7 mouse cellular contexts compared by ENCODE assay signal in genomic region chr13:40731179-40731841, GRCm38 (mm10). TPM values are rescaled to one million over a fixed set of nuclear protein-coding genes. Genes with fewer than 3 reads are reported as not detected.
DNase-seq lines count a peak whose midpoint lies in the region; ATAC-seq and TF ChIP-seq lines count a peak whose summit lies in the region.

No protein-coding gene starts in this region.

- WGBS in forebrain, embryonic 12.5 days = under 1% methylated on average over 61 of the region's 74 CpGs
- WGBS in lung, embryonic 16.5 days = 0% methylated on average over 56 of the region's 74 CpGs
- WGBS in stomach, postnatal 0 days = under 1% methylated on average over 67 of the region's 74 CpGs

- H3K36me3 ChIP-seq in C2C12 (ENCODE audit: control insufficient read depth, insufficient read depth) = no peaks in the 10 kb centered on the region
- no peaks in the 10 kb centered on the region for H3K36me3 ChIP-seq in forebrain, embryonic 12.5 days (replicated peaks)
- H3K36me3 ChIP-seq in lung, embryonic 16.5 days (ENCODE audit: control insufficient read depth, insufficient read depth, low read length) = no peaks in the 10 kb centered on the region
- H3K36me3 ChIP-seq in stomach, postnatal 0 days (ENCODE audit: control insufficient read depth, insufficient read depth, low read length) = 0 out of 2 replicates have a peak, but pooled peaks cover 2% of the 10 kb centered on the region

- peak; percentile 42 for TF ChIP-seq EP300 in stomach, postnatal 0 days (optimal IDR thresholded peaks at IDR 0.05)

- no peak for TF ChIP-seq CTCF in C2C12 (IDR thresholded peaks at IDR 0.05; ENCODE audit: control insufficient read depth, insufficient read depth, insufficient read length)
- TF ChIP-seq CTCF in stomach, postnatal 0 days (IDR thresholded peaks at IDR 0.05; ENCODE audit: low read depth) = no peak

- H3K9me3 ChIP-seq in forebrain, embryonic 12.5 days = no peaks in the 10 kb centered on the region
- H3K9me3 ChIP-seq in lung, embryonic 16.5 days (ENCODE audit: control insufficient read depth, low read length) = no peaks in the 10 kb centered on the region
- H3K9me3 ChIP-seq in stomach, postnatal 0 days (ENCODE audit: control insufficient read depth, low read length) = no peaks in the 10 kb centered on the region

- H3K4me1 ChIP-seq in forebrain, embryonic 12.5 days = peaks cover 29% of the 10 kb centered on the region
- peaks cover 16% of the 10 kb centered on the region for H3K4me1 ChIP-seq in lung, embryonic 16.5 days (replicated peaks; ENCODE audit: control insufficient read depth, insufficient read depth, low read length)
- no peaks in the 10 kb centered on the region for H3K4me1 ChIP-seq in stomach, postnatal 0 days (replicated peaks; ENCODE audit: control insufficient read depth, insufficient read depth)

- peak; percentile 50 for ATAC-seq in forebrain, embryonic 12.5 days (ENCODE audit: low FRiP score)
- ATAC-seq in inflammation-experienced regulatory T-cells, adult 6 months = peak; percentile 19
- peak; percentile 82 for ATAC-seq in lung, embryonic 16.5 days (ENCODE audit: low read depth)
- ATAC-seq in stomach, postnatal 0 days (ENCODE audit: low FRiP score, low TSS enrichment) = peak; percentile 83

- H3K27me3 ChIP-seq in C2C12 (ENCODE audit: control insufficient read depth, insufficient read depth, insufficient read length) = peaks cover 55% of the 10 kb centered on the region
- peaks cover 90% of the 10 kb centered on the region for H3K27me3 ChIP-seq in forebrain, embryonic 12.5 days
- peaks cover 77% of the 10 kb centered on the region for H3K27me3 ChIP-seq in lung, embryonic 16.5 days (ENCODE audit: control insufficient read depth, insufficient read depth, low read depth, low read length)
- peaks cover 19% of the 10 kb centered on the region; the same call in 1 of the 2 replicates for H3K27me3 ChIP-seq in stomach, postnatal 0 days (ENCODE audit: control insufficient read depth, insufficient read depth, low read length)

- H3K27ac ChIP-seq in forebrain, embryonic 12.5 days = peak overlapping the region; percentile 69
- no peak overlapping the region for H3K27ac ChIP-seq in lung, embryonic 16.5 days (ENCODE audit: low read length)
- peak overlapping the region; percentile 91 for H3K27ac ChIP-seq in stomach, postnatal 0 days (replicated peaks)

- no peaks in the 10 kb centered on the region for H3K79me3 ChIP-seq in C2C12 (ENCODE audit: low read depth)

- H3K4me2 ChIP-seq in forebrain, embryonic 12.5 days = peak overlapping the region; percentile 70
- peak overlapping the region; percentile 83 for H3K4me2 ChIP-seq in lung, embryonic 16.5 days (ENCODE audit: low read depth, low read length)
- H3K4me2 ChIP-seq in stomach, postnatal 0 days (replicated peaks; ENCODE audit: low read depth) = peak overlapping the region; percentile 70

- DNase-seq in 3T3-L1 (ENCODE audit: low read depth, low spot score) = peak; percentile 67
- peak; percentile 78 for DNase-seq in stomach, postnatal 0 days (ENCODE audit: low spot score)
- DNase-seq in thymus, postnatal 10 days (ENCODE audit: low spot score in 2 of 2) = no peak

- peak overlapping the region; percentile 49; the same call in 1 of the 2 replicates for H3K9ac ChIP-seq in forebrain, embryonic 12.5 days
- peak overlapping the region; percentile 58 for H3K9ac ChIP-seq in lung, embryonic 16.5 days (ENCODE audit: low read length)
- H3K9ac ChIP-seq in stomach, postnatal 0 days (ENCODE audit: low read length) = peak overlapping the region; percentile 66

- H3K79me2 ChIP-seq in C2C12 (ENCODE audit: control insufficient read depth, insufficient read depth) = no peaks in the 10 kb centered on the region

- H3ac ChIP-seq in C2C12 (ENCODE audit: control insufficient read depth, insufficient read length, low read depth) = peak overlapping the region; percentile 80

- H3K4me3 ChIP-seq in C2C12 (ENCODE audit: insufficient read depth, poor library complexity, severe bottlenecking) = peak overlapping the region; percentile 21
- peak overlapping the region; percentile 45 for H3K4me3 ChIP-seq in forebrain, embryonic 12.5 days (replicated peaks)
- H3K4me3 ChIP-seq in lung, embryonic 16.5 days (ENCODE audit: low read length) = peak overlapping the region; percentile 59
- H3K4me3 ChIP-seq in stomach, postnatal 0 days (ENCODE audit: low read depth, low read length) = peak overlapping the region; percentile 60

TF ChIP-seq in C2C12, 6 proteins besides CTCF, POLR2A, EP300 and RAD21:
- TF ChIP-seq MYOG (IDR thresholded peaks at IDR 0.05; ENCODE audit: control insufficient read depth, extremely low read depth, insufficient read length) (no peak), MYOD1 (IDR thresholded peaks at IDR 0.05; ENCODE audit: control insufficient read depth, insufficient read length, low read depth) (no peak), CEBPB (IDR thresholded peaks at IDR 0.05; ENCODE audit: low read depth) (no peak), USF1 (IDR thresholded peaks at IDR 0.05; ENCODE audit: low read depth) (no peak), FOSL1 (IDR thresholded peaks at IDR 0.05; ENCODE audit: insufficient read depth, low read length, poor library complexity, severe bottlenecking) (no peak), MAX (IDR thresholded peaks at IDR 0.05) (no peak)

RNA-seq across cellular contexts. Expression of gene Tfap2a, which starts 6.9 kb away (rescaled TPM):
- 0.89 TPM for polyA plus RNA-seq in C2C12 (2012; fragmentation: generic; extraction: Trizol)
- 1.6 and 2.0 TPM in 2 replicates for polyA plus RNA-seq in forebrain, embryonic 12.5 days (2016; fragmentation: Nextera tagmentation; extraction: Ambion mirVana)
- polyA plus RNA-seq in inflammation-experienced regulatory T-cells, adult 6 months (2017; shearing (Covaris generic)) = not detected
- polyA plus RNA-seq in lung, embryonic 16.5 days (2015; fragmentation: Nextera tagmentation; extraction: Ambion mirVana) = 0.10 and 0.34 TPM in 2 replicates
- polyA plus RNA-seq in stomach, postnatal 0 days (2015; fragmentation: Nextera tagmentation; extraction: Ambion mirVana) = 3.4 and 3.7 TPM in 2 replicates

Comparison
In these comparisons a context has a peak if more than half of its experiments do, and no peak if none do; other contexts are left out.
1. DNase-seq: peak in 3T3-L1 (single experiment) and stomach, postnatal 0 days (single experiment); none in thymus, postnatal 10 days (0 of 2).
2. ATAC-seq: peak in every context shown above with its lines; median percentile 83 in stomach, postnatal 0 days; 82 in lung, embryonic 16.5 days; 50 in forebrain, embryonic 12.5 days; 19 in inflammation-experienced regulatory T-cells, adult 6 months.
3. Peak in every context shown above with its lines, with median percentiles within 50 percentile points of each other: H3K4me3 ChIP-seq, H3K4me2 ChIP-seq and H3K9ac ChIP-seq.